Mouse (Mus musculus) cerebellum, adult 2 months (tissue): ENCODE data around the gene Fahd2a.

Experiments
- CTCF ChIP-seq: fragments of 200-500 bp; IDR thresholded peaks from 2 replicates; pipeline ENCODE4 v1.5.1; 2011; ENCODE audit warnings: low read depth, mild to moderate bottlenecking, control low read depth, low read length, moderate library complexity, borderline replicate concordance; ENCODE audit not compliant: insufficient read depth
- POLR2A ChIP-seq: fragments of 200-500 bp; IDR thresholded peaks from 2 replicates; pipeline ENCODE4 v1.6.1; 2011; ENCODE audit warnings: low read length, control low read depth, borderline replicate concordance; ENCODE audit not compliant: insufficient read depth

DNA sequence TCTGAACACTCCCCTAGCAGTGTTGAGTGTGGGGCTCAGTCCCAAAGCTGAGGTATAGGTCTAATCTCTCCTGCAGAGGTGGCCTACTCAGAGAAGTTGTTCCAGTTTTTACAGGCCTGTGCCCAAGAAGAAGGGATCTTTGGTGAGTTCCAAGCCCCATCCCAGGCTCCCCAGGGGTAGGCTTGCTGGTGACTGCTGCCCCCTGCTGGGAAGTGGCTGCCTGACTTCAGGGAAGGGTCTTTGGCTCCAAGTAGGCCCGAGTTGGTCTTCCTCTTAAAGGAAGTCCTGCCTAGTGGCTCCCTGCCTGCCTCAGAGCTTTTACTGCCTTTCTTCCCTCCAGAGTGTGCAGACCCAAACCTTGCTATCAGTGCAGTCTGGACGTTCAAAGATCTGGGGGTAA, 9.2 kb downstream of the Fahd2a start:
- 0 out of 2 replicates have a peak, but pooled peaks have one; percentile 5 for TF ChIP-seq CTCF
- TF ChIP-seq POLR2A = no peak
